Mouse (Mus musculus) megakaryocyte, embryonic 14.5 days (primary cell): Measurements from ENCODE around the gene Eef1akmt4. TPM values are rescaled to one million over a fixed set of nuclear protein-coding genes. Genes with fewer than 3 reads are reported as not detected.

Experiments
- H3K27me3 ChIP-seq: replicated peaks from 2 replicates; pipeline ENCODE3; 2012; ENCODE audit warnings: inconsistent platforms
- H3K36me3 ChIP-seq: replicated peaks from 2 replicates; pipeline ENCODE3; 2012; ENCODE audit warnings: low read length, inconsistent platforms, mixed read lengths
- H3K4me1 ChIP-seq: 2 replicates; pipeline ENCODE4 v1.6.1; 2012; ENCODE audit warnings: inconsistent platforms
- H3K4me3 ChIP-seq: replicated peaks from 2 replicates; pipeline ENCODE3; 2012; ENCODE audit warnings: moderate library complexity, mild to moderate bottlenecking, inconsistent platforms
- H3K9me3 ChIP-seq: 2 replicates; pipeline ENCODE4 v1.6.1; 2012; ENCODE audit warnings: inconsistent platforms
- FLI1 ChIP-seq: IDR thresholded peaks from 2 replicates; pipeline ENCODE4 v1.6.1; 2012; ENCODE audit warnings: low read length, inconsistent platforms, mixed read lengths
- GATA1 ChIP-seq: IDR thresholded peaks from 3 replicates; pipeline ENCODE4 v1.6.1; 2012; ENCODE audit warnings: mixed read lengths, low read length, inconsistent platforms, borderline replicate concordance
- polyA plus RNA-seq: library from polyadenylated mRNA; stranded (reverse); fragments of >175 nt; gene quantifications from 2 replicates; pipeline ENCODE4 v1.2.3, GENCODE M21; 2012; ENCODE audit warnings: low replicate concordance; ENCODE audit not compliant: insufficient read depth

Gene Eef1akmt4
- polyA plus RNA-seq, 1 experiment = 5.4 TPM

- Histone ChIP-seq H3K27me3 (peaks cover 61% of the 10 kb centered on the region), H3K36me3 (peaks cover 15% of the 10 kb centered on the region), H3K9me3 (0 out of 2 replicates have a peak, but pooled peaks cover 2% of the 10 kb centered on the region), H3K4me3 (peak overlapping the region; percentile 92), H3K4me1 (peaks cover 43% of the 10 kb centered on the region)
- TF ChIP-seq FLI1 (no peak), GATA1 (no peak)
Measured at GRCm38 (mm10) chr16:20621991-20622685, 10.7 kb downstream of the Eef1akmt4 start.

- no peak for TF ChIP-seq FLI1
- TF ChIP-seq GATA1 = no peak
- H3K9me3 ChIP-seq = 0 out of 2 replicates have a peak, but pooled peaks cover 2% of the 10 kb centered on the region
- H3K4me1 ChIP-seq = peaks cover 43% of the 10 kb centered on the region
- H3K27me3 ChIP-seq = peaks cover 58% of the 10 kb centered on the region
- H3K4me3 ChIP-seq = no peak overlapping the region
- H3K36me3 ChIP-seq = peaks cover 7% of the 10 kb centered on the region
Measured at GRCm38 (mm10) chr16:20623211-20623610, 11.8 kb downstream of the Eef1akmt4 start.

GRCm38 (mm10) chr16:20628871-20629391, 17.5 kb downstream of the Eef1akmt4 start:
- Histone ChIP-seq H3K4me1 (peaks cover 18% of the 10 kb centered on the region), H3K9me3 (0 out of 2 replicates have a peak, but pooled peaks cover 2% of the 10 kb centered on the region), H3K4me3 (no peak overlapping the region), H3K27me3 (peaks cover 59% of the 10 kb centered on the region), H3K36me3 (no peaks in the 10 kb centered on the region)
- TF ChIP-seq FLI1 (no peak), GATA1 (no peak)

GRCm38 (mm10) chr16:20629731-20630634, 18.6 kb downstream of the Eef1akmt4 start, which contains the start of gene Ece2:
Ece2 (plus strand) TSS chr16:20629828.
- Histone ChIP-seq H3K4me1 (peaks cover 24% of the 10 kb centered on the region), H3K27me3 (peaks cover 68% of the 10 kb centered on the region), H3K4me3 (peak within 1 kb of the TSS; percentile 73), H3K36me3 (no peaks in the 10 kb centered on the region), H3K9me3 (0 out of 2 replicates have a peak, but pooled peaks cover 2% of the 10 kb centered on the region)
- no peak for TF ChIP-seq FLI1
- no peak for TF ChIP-seq GATA1

- H3K4me1 ChIP-seq = peaks cover 10% of the 10 kb centered on the region
- 0 out of 2 replicates have a peak, but pooled peaks cover 6% of the 10 kb centered on the region for H3K9me3 ChIP-seq
- H3K4me3 ChIP-seq = no peak overlapping the region
- H3K36me3 ChIP-seq = no peaks in the 10 kb centered on the region
- TF ChIP-seq FLI1 = no peak
- no peak for TF ChIP-seq GATA1
- H3K27me3 ChIP-seq = peaks cover 71% of the 10 kb centered on the region
Measured at GRCm38 (mm10) chr16:20637410-20637809, 26.0 kb downstream of the Eef1akmt4 start.

- peaks cover 65% of the 10 kb centered on the region for H3K27me3 ChIP-seq
Measured at GRCm38 (mm10) chr16:20638367-20638766, 27.0 kb downstream of the Eef1akmt4 start.

GRCm38 (mm10) chr16:20642161-20642560, 30.8 kb downstream of the Eef1akmt4 start:
- TF ChIP-seq FLI1 (no peak), GATA1 (no peak)
- Histone ChIP-seq H3K27me3 (peaks cover 65% of the 10 kb centered on the region), H3K36me3 (no peaks in the 10 kb centered on the region), H3K4me3 (peak overlapping the region; percentile 85), H3K4me1 (peaks cover 4% of the 10 kb centered on the region), H3K9me3 (no peaks in the 10 kb centered on the region)

More at GRCm38 (mm10) chr16:20638367-20638766, 27.0 kb downstream of the Eef1akmt4 start:
- H3K4me3 ChIP-seq = no peak overlapping the region
- no peaks in the 10 kb centered on the region for H3K36me3 ChIP-seq
- 0 out of 2 replicates have a peak, but pooled peaks cover 6% of the 10 kb centered on the region for H3K9me3 ChIP-seq
- no peak for TF ChIP-seq FLI1
- TF ChIP-seq GATA1 = no peak
- H3K4me1 ChIP-seq = peaks cover 10% of the 10 kb centered on the region

- TF ChIP-seq GATA1 (no peak), FLI1 (no peak)
- Histone ChIP-seq H3K4me1 (peaks cover 4% of the 10 kb centered on the region), H3K36me3 (no peaks in the 10 kb centered on the region), H3K4me3 (no peak overlapping the region), H3K9me3 (no peaks in the 10 kb centered on the region), H3K27me3 (peaks cover 55% of the 10 kb centered on the region)
Measured at GRCm38 (mm10) chr16:20643911-20644310, 32.5 kb downstream of the Eef1akmt4 start.
